Mouse (Mus musculus) kidney, adult 2 months (tissue): ENCODE results near the gene Cdca7. TPM values are rescaled to one million over a fixed set of nuclear protein-coding genes. Genes with fewer than 3 reads are reported as not detected.

Source experiments
- DNase-seq: peaks from one replicate; pipeline ENCODE4 v3.0.0; 2021
- H3K27ac ChIP-seq: fragments of 200-500 bp; 2 replicates; pipeline ENCODE4 v1.5.1; 2012; ENCODE audit warnings: low read depth, low read length, control low read depth, inconsistent platforms; ENCODE audit not compliant: insufficient read depth
- H3K27me3 ChIP-seq: fragments of 200-500 bp; replicated peaks from 2 replicates; pipeline ENCODE4 v1.6.1; 2012; ENCODE audit warnings: mild to moderate bottlenecking, moderate library complexity, low read length, inconsistent platforms; ENCODE audit not compliant: control insufficient read depth, insufficient read depth
- H3K36me3 ChIP-seq: fragments of 200-500 bp; 2 replicates; pipeline ENCODE4 v1.6.1; 2012; ENCODE audit warnings: mild to moderate bottlenecking, moderate library complexity, low read length, inconsistent platforms; ENCODE audit not compliant: control insufficient read depth, insufficient read depth
- H3K4me1 ChIP-seq: fragments of 200-500 bp; 2 replicates; pipeline ENCODE4 v1.6.1; 2011; ENCODE audit warnings: low read length; ENCODE audit not compliant: control insufficient read depth, insufficient read depth
- H3K4me3 ChIP-seq: fragments of 200-500 bp; 2 replicates; pipeline ENCODE4 v1.5.1; 2011; ENCODE audit warnings: mild to moderate bottlenecking, low read depth, low read length, control low read depth; ENCODE audit not compliant: insufficient read depth
- CTCF ChIP-seq: fragments of 200-500 bp; conservative IDR thresholded peaks from 2 replicates; pipeline ENCODE4 v1.5.1; 2011; ENCODE audit warnings: low read depth, mild to moderate bottlenecking, control low read depth, low read length, moderate library complexity, mixed read lengths; ENCODE audit not compliant: insufficient read depth, insufficient read length
- POLR2A ChIP-seq: fragments of 200-500 bp; IDR thresholded peaks from one replicate; pipeline ENCODE4 v1.6.1; 2011; ENCODE audit warnings: low read depth, low read length, control low read depth
- WGBS: fragments of 180-500 bp; shearing (Covaris S2); methylation state at CpG from one replicate; pipeline ENCODE4 v1.1.7; 2018; 5-methylcytosine and 5-hydroxymethylcytosine counted together
- polyA plus RNA-seq: library from polyadenylated mRNA; depleted of rRNA; stranded (reverse); fragments of >200 nt; gene quantifications from 2 replicates; pipeline ENCODE4 v1.2.3, GENCODE M21; 2012; rRNA removed

Gene Cdca7
- polyA plus RNA-seq, 1 experiment = 1.4 TPM

DNA sequence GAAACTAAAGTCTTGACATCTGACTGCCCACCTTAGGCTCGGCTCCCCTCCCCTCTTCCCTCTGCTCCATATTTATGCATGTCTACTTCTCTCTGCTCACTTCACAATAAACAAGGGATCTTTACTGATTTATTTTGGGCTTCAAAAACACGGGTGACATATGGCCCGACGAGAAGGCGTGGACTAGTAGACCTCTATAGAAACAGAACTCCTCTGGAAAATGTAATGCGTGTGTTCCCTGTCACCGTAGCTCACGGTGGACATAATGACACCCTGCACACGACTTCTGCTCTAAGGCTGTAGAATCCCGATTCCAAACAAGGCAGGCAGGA lies 53.0 kb downstream of the Cdca7 start:
- TF ChIP-seq POLR2A = no peak
- no peak for TF ChIP-seq CTCF
- Histone ChIP-seq H3K27ac (no peak overlapping the region), H3K36me3 (no peaks in the 10 kb centered on the region), H3K27me3 (no peaks in the 10 kb centered on the region), H3K4me1 (no peaks in the 10 kb centered on the region), H3K4me3 (no peak overlapping the region)
- no peak for DNase-seq
- WGBS = 67% methylated on average over 10 of the region's 10 CpGs

DNA sequence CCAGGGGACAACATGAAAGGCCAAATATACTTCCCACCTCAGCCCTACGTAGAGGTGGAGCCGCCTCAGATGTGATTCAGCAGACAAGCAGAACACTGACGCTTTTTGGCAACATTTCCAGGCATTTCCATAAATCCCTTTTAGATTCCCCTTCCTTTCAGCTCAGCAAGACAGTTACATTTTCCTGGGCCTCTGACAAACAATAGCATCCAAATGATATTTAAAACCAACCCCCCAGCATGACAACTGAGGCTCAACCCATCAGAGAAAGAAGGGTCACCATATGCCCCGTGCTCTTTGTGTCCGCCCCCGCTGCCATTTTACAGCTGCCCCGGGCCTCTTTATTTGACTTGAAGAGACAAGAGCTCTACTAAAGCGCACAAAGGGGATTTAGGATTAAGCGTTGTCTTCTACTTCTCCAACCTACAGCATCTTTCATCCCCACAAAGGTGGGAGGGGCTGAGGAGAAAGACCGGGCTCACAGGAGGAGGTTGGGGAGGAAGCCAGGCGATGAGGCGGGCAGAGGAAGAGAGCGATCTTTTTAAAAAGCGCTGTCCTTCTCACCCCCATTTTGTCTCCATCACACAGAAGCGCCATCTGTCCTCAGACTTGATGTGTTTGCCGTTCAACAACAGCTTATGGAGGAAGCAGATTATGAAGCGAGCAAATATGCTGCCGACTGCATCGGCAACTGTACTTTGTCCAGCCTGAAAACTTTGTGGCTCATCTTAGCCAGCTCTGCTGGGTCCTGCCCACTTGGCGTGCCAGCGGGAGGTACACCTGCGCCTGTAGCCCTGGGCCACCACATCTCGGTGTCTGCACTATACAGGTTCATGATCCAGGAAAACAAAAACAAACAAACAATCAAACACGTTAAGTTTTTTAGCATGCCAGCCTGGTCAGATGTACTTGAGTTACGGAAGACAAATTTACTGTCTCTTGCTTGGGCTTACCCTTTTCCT lies 53.7 kb downstream of the Cdca7 start:
- TF ChIP-seq POLR2A (no peak), CTCF (no peak)
- peak; percentile 5 for DNase-seq
- WGBS = 44% methylated on average over 25 of the region's 25 CpGs
- H3K4me3 ChIP-seq = no peak overlapping the region
- H3K4me1 ChIP-seq = no peaks in the 10 kb centered on the region
- H3K27ac ChIP-seq = no peak overlapping the region
- H3K36me3 ChIP-seq = no peaks in the 10 kb centered on the region
- H3K27me3 ChIP-seq = no peaks in the 10 kb centered on the region

DNA sequence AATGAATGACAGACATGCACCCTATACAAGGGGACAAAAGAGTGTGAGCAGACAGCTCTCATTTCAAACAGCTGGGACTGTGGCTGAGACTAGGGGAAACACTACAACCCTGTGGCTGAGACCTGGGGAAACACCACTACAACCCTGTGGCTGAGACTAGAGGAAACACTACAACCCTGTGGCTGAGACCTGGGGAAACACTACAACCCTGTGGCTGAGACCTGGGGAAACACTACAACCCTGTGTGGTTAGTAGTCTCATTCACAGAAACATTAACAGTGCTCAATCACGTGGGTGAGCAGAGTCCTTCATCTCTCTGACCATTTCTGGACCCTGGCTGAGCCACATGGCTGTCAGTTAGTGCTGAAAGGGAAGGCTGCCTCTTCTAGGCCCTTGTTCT lies 59.9 kb downstream of the Cdca7 start:
- Histone ChIP-seq H3K36me3 (no peaks in the 10 kb centered on the region), H3K4me1 (no peaks in the 10 kb centered on the region), H3K27ac (no peak overlapping the region), H3K4me3 (no peak overlapping the region), H3K27me3 (no peaks in the 10 kb centered on the region)
- DNase-seq = peak; percentile 45
- TF ChIP-seq POLR2A (no peak), CTCF (no peak)
- 26% methylated on average over 1 of the region's 1 CpGs for WGBS

Other genes with a start within 250 kb of the Cdca7 start
- 7.0 and 8.3 TPM in 2 replicates for gene Map3k20, start 190.5 kb upstream of the Cdca7 start, polyA plus RNA-seq